Mouse (Mus musculus) lung, embryonic 15.5 days (tissue): ENCODE results near the gene Hectd1. TPM values are rescaled to one million over a fixed set of nuclear protein-coding genes. Genes with fewer than 3 reads are reported as not detected.

Experiments used
- ATAC-seq: fragments of 200-750 bp; cut with Nextera tagmentation; 2 replicates; pipeline ENCODE4 v1.8.0; 2017; ENCODE audit warnings: moderate number of reproducible peaks, borderline replicate concordance; ENCODE audit not compliant: low FRiP score, low TSS enrichment; ENCODE audit errors: extremely low read depth
- H3K27ac ChIP-seq: fragments of 300-500 bp; sonication (generic); 2 replicates; pipeline ENCODE4 v1.5.1; 2015; ENCODE audit warnings: moderate library complexity, mild to moderate bottlenecking, inconsistent platforms
- H3K27me3 ChIP-seq: fragments of 300-500 bp; sonication (generic); 2 replicates; pipeline ENCODE4 v1.6.1; 2015; ENCODE audit warnings: inconsistent platforms
- H3K36me3 ChIP-seq: fragments of 300-500 bp; sonication (generic); 2 replicates; pipeline ENCODE4 v1.6.1; 2015; ENCODE audit warnings: inconsistent platforms
- H3K4me1 ChIP-seq: fragments of 300-500 bp; sonication (generic); 2 replicates; pipeline ENCODE4 v1.6.1; 2015; ENCODE audit warnings: inconsistent platforms
- H3K4me2 ChIP-seq: fragments of 300-500 bp; sonication (generic); 2 replicates; pipeline ENCODE4 v1.6.1; 2015; ENCODE audit warnings: inconsistent platforms, mild to moderate bottlenecking, moderate library complexity
- H3K4me3 ChIP-seq: fragments of 300-500 bp; sonication (generic); 2 replicates; pipeline ENCODE4 v1.5.1; 2015; ENCODE audit warnings: mild to moderate bottlenecking, inconsistent platforms
- H3K9ac ChIP-seq: fragments of 300-500 bp; sonication (generic); 2 replicates; pipeline ENCODE4 v1.6.1; 2015; ENCODE audit warnings: inconsistent platforms
- H3K9me3 ChIP-seq: fragments of 300-500 bp; sonication (generic); 2 replicates; pipeline ENCODE4 v1.6.1; 2016; ENCODE audit warnings: inconsistent platforms
- WGBS: fragments of 180-500 bp; shearing (Covaris S2); methylation state at CpG from one replicate; pipeline ENCODE4 v1.1.7; 2015; 5-methylcytosine and 5-hydroxymethylcytosine counted together
- polyA plus RNA-seq: library from polyadenylated mRNA; unstranded; fragments of >200 nt; fragmentation: Nextera tagmentation; extraction: Ambion mirVana; gene quantifications from 2 replicates; pipeline ENCODE4 v1.2.1, GENCODE M21; 2015

Gene Hectd1
- polyA plus RNA-seq, 1 experiment from 2014 or later, result 39.0 TPM

- Histone ChIP-seq H3K9me3 (no peaks in the 10 kb centered on the region), H3K9ac (no peak overlapping the region), H3K4me1 (0 out of 2 replicates have a peak, but pooled peaks cover 4% of the 10 kb centered on the region), H3K27ac (no peak overlapping the region), H3K4me3 (no peak overlapping the region), H3K27me3 (no peaks in the 10 kb centered on the region), H3K36me3 (peaks cover 14% of the 10 kb centered on the region), H3K4me2 (no peak overlapping the region)
- 19% methylated on average over 2 of the region's 2 CpGs for WGBS
- ATAC-seq, result no peak
Observed at GRCm38 (mm10) chr12:51821256-51821655, 8.1 kb downstream of the Hectd1 start.

- no peak for ATAC-seq
- 89% methylated on average over 4 of the region's 4 CpGs for WGBS
- H3K9me3 ChIP-seq, result no peaks in the 10 kb centered on the region
- no peak overlapping the region for H3K4me3 ChIP-seq
- H3K27ac ChIP-seq, result no peak overlapping the region
- no peaks in the 10 kb centered on the region for H3K27me3 ChIP-seq
- H3K9ac ChIP-seq, result no peak overlapping the region
- H3K4me2 ChIP-seq, result no peak overlapping the region
- peaks cover 13% of the 10 kb centered on the region for H3K36me3 ChIP-seq
- H3K4me1 ChIP-seq, result 0 out of 2 replicates have a peak, but pooled peaks cover 4% of the 10 kb centered on the region
Observed at GRCm38 (mm10) chr12:51819951-51820498, 9.3 kb downstream of the Hectd1 start.

- Histone ChIP-seq H3K4me2 (no peak overlapping the region), H3K27me3 (no peaks in the 10 kb centered on the region), H3K36me3 (peaks cover 3% of the 10 kb centered on the region; the same call in 1 of the 2 replicates), H3K9me3 (no peaks in the 10 kb centered on the region), H3K9ac (no peak overlapping the region), H3K27ac (no peak overlapping the region), H3K4me3 (no peak overlapping the region), H3K4me1 (0 out of 2 replicates have a peak, but pooled peaks cover 4% of the 10 kb centered on the region)
- WGBS, result 51% methylated on average over 8 of the region's 8 CpGs
- ATAC-seq, result no peak
Observed at GRCm38 (mm10) chr12:51817815-51818613, 11.3 kb downstream of the Hectd1 start.

GRCm38 (mm10) chr12:51811388-51812140, 17.8 kb downstream of the Hectd1 start:
- Histone ChIP-seq H3K4me3 (no peak overlapping the region), H3K4me2 (no peak overlapping the region), H3K9ac (no peak overlapping the region), H3K27ac (no peak overlapping the region), H3K9me3 (no peaks in the 10 kb centered on the region), H3K36me3 (peaks cover 3% of the 10 kb centered on the region; the same call in 1 of the 2 replicates), H3K4me1 (no peaks in the 10 kb centered on the region), H3K27me3 (no peaks in the 10 kb centered on the region)
- WGBS, result 84% methylated on average over 5 of the region's 5 CpGs
- no peak for ATAC-seq

- Histone ChIP-seq H3K4me3 (no peak overlapping the region), H3K9me3 (no peaks in the 10 kb centered on the region), H3K36me3 (peaks cover 9% of the 10 kb centered on the region; the same call in 1 of the 2 replicates), H3K27me3 (no peaks in the 10 kb centered on the region), H3K9ac (no peak overlapping the region), H3K4me2 (no peak overlapping the region), H3K27ac (no peak overlapping the region), H3K4me1 (no peaks in the 10 kb centered on the region)
- ATAC-seq, result no peak
Observed at GRCm38 (mm10) chr12:51810564-51810963, 18.8 kb downstream of the Hectd1 start.

- no peaks in the 10 kb centered on the region for H3K4me1 ChIP-seq
- no peak overlapping the region for H3K27ac ChIP-seq
- H3K9ac ChIP-seq, result no peak overlapping the region
- 93% methylated on average over 7 of the region's 7 CpGs for WGBS
- no peak overlapping the region for H3K4me2 ChIP-seq
- no peak for ATAC-seq
- H3K9me3 ChIP-seq, result no peaks in the 10 kb centered on the region
- no peak overlapping the region for H3K4me3 ChIP-seq
- H3K27me3 ChIP-seq, result no peaks in the 10 kb centered on the region
- H3K36me3 ChIP-seq, result peaks cover 70% of the 10 kb centered on the region
Observed at GRCm38 (mm10) chr12:51784842-51785241, 44.5 kb downstream of the Hectd1 start.

- 92% methylated on average over 15 of the region's 15 CpGs for WGBS
Observed at GRCm38 (mm10) chr12:51768702-51769101, 60.6 kb downstream of the Hectd1 start.

GRCm38 (mm10) chr12:51767454-51767853, 61.9 kb downstream of the Hectd1 start:
- no peak overlapping the region for H3K9ac ChIP-seq
- WGBS, result 67% methylated on average over 4 of the region's 4 CpGs

More at GRCm38 (mm10) chr12:51768702-51769101, 60.6 kb downstream of the Hectd1 start:
- Histone ChIP-seq H3K4me3 (no peak overlapping the region), H3K27me3 (no peaks in the 10 kb centered on the region), H3K4me1 (no peaks in the 10 kb centered on the region), H3K4me2 (no peak overlapping the region), H3K9ac (no peak overlapping the region), H3K36me3 (peaks cover 56% of the 10 kb centered on the region), H3K9me3 (no peaks in the 10 kb centered on the region), H3K27ac (no peak overlapping the region)
- ATAC-seq, result no peak

GRCm38 (mm10) chr12:51759374-51759773, 70.0 kb downstream of the Hectd1 start:
- no peaks in the 10 kb centered on the region for H3K4me1 ChIP-seq
- no peak for ATAC-seq
- H3K9ac ChIP-seq, result no peak overlapping the region
- H3K27ac ChIP-seq, result no peak overlapping the region
- H3K27me3 ChIP-seq, result no peaks in the 10 kb centered on the region
- no peak overlapping the region for H3K4me3 ChIP-seq
- H3K4me2 ChIP-seq, result no peak overlapping the region
- WGBS, result 90% methylated on average over 3 of the region's 3 CpGs
- no peaks in the 10 kb centered on the region for H3K9me3 ChIP-seq
- peaks cover 74% of the 10 kb centered on the region for H3K36me3 ChIP-seq

More at GRCm38 (mm10) chr12:51767454-51767853, 61.9 kb downstream of the Hectd1 start:
- Histone ChIP-seq H3K4me2 (no peak overlapping the region), H3K27ac (no peak overlapping the region), H3K27me3 (no peaks in the 10 kb centered on the region), H3K9me3 (no peaks in the 10 kb centered on the region), H3K4me1 (no peaks in the 10 kb centered on the region), H3K4me3 (no peak overlapping the region), H3K36me3 (peaks cover 63% of the 10 kb centered on the region)
- no peak for ATAC-seq

GRCm38 (mm10) chr12:51756599-51756961, 72.8 kb downstream of the Hectd1 start:
- no peaks in the 10 kb centered on the region for H3K27me3 ChIP-seq
- peaks cover 76% of the 10 kb centered on the region for H3K36me3 ChIP-seq
- no peak overlapping the region for H3K27ac ChIP-seq
- no peaks in the 10 kb centered on the region for H3K9me3 ChIP-seq
- ATAC-seq, result no peak
- no peak overlapping the region for H3K4me3 ChIP-seq
- H3K4me1 ChIP-seq, result no peaks in the 10 kb centered on the region
- no peak overlapping the region for H3K9ac ChIP-seq
- H3K4me2 ChIP-seq, result no peak overlapping the region

GRCm38 (mm10) chr12:51755938-51756598, 73.3 kb downstream of the Hectd1 start:
- Histone ChIP-seq H3K9me3 (no peaks in the 10 kb centered on the region), H3K36me3 (peaks cover 78% of the 10 kb centered on the region), H3K4me3 (no peak overlapping the region), H3K27me3 (no peaks in the 10 kb centered on the region), H3K4me2 (no peak overlapping the region), H3K27ac (no peak overlapping the region), H3K9ac (no peak overlapping the region), H3K4me1 (no peaks in the 10 kb centered on the region)
- no peak for ATAC-seq
- WGBS, result 93% methylated on average over 12 of the region's 12 CpGs
